Mouse (Mus musculus): Measurements from ENCODE around the gene Gpr157. TPM values are rescaled to one million over a fixed set of nuclear protein-coding genes. Genes with fewer than 3 reads are reported as not detected.
A peak's percentile ranks its signal among the peaks of the same experiment; 100 is the strongest.
"Not testable (repeated sequence)": the region's sequence is repeated elsewhere in the genome, so short reads cannot be mapped to it uniquely, and the experiment has no call there.

Gene Gpr157
- 1.4 and 1.5 TPM in 2 replicates for polyA plus RNA-seq (2014; fragmentation: Nextera tagmentation; extraction: Ambion mirVana)

GRCm38 (mm10) chr4:150087161-150087889 is at the start of gene Gpr157:
Gpr157 (plus strand) TSS chr4:150087365.
- Histone ChIP-seq H3K27ac (ENCODE audit: low read depth) (peak within 1 kb of the TSS; percentile 68; the same call in 1 of the 2 replicates), H3K4me2 (peak within 1 kb of the TSS; percentile 99), H3K9me3 (ENCODE audit: low read depth, low read length) (no peaks in the 10 kb centered on the region; the same call in 1 of the 2 replicates), H3K9ac (peak within 1 kb of the TSS; percentile 70), H3K36me3 (ENCODE audit: insufficient read depth) (no peaks in the 10 kb centered on the region), H3K4me3 (ENCODE audit: low read depth, low read length) (peak within 1 kb of the TSS; percentile 64), H3K27me3 (ENCODE audit: insufficient read depth, low read length) (peaks cover 5% of the 10 kb centered on the region; the same call in 1 of the 2 replicates), H3K4me1 (ENCODE audit: insufficient read depth) (no peaks in the 10 kb centered on the region)
- WGBS: 1% methylated on average over 49 of the region's 56 CpGs
- DNase-seq (peak; percentile 97), ATAC-seq (ENCODE audit: insufficient read depth) (peak; percentile 98)
- peak; percentile 50 for TF ChIP-seq CTCF (IDR thresholded peaks at IDR 0.05; ENCODE audit: low read depth)

- no peak for ATAC-seq (ENCODE audit: insufficient read depth)
- Histone ChIP-seq H3K9me3 (ENCODE audit: low read depth, low read length) (0 out of 2 replicates have a peak, but pooled peaks cover 1% of the 10 kb centered on the region), H3K36me3 (ENCODE audit: insufficient read depth) (no peaks in the 10 kb centered on the region), H3K4me2 (no peak overlapping the region), H3K4me3 (ENCODE audit: low read depth, low read length) (no peak overlapping the region), H3K27ac (ENCODE audit: low read depth) (no peak overlapping the region), H3K27me3 (ENCODE audit: insufficient read depth, low read length) (peaks cover 17% of the 10 kb centered on the region), H3K4me1 (ENCODE audit: insufficient read depth) (no peaks in the 10 kb centered on the region), H3K9ac (no peak overlapping the region)
- no peak for TF ChIP-seq CTCF (IDR thresholded peaks at IDR 0.05; ENCODE audit: low read depth)
- DNase-seq: no peak
- 80% methylated on average over 7 of the region's 7 CpGs for WGBS
Observed at GRCm38 (mm10) chr4:150038533-150038932, 48.6 kb upstream of the Gpr157 start.

- no peak for TF ChIP-seq CTCF (IDR thresholded peaks at IDR 0.05; ENCODE audit: low read depth)
- no peak for DNase-seq
- H3K4me3 ChIP-seq (ENCODE audit: low read depth, low read length): no peak overlapping the region
- H3K9ac ChIP-seq: no peak overlapping the region
- no peak overlapping the region for H3K4me2 ChIP-seq
- H3K36me3 ChIP-seq (ENCODE audit: insufficient read depth): no peaks in the 10 kb centered on the region
- no peaks in the 10 kb centered on the region for H3K4me1 ChIP-seq (ENCODE audit: insufficient read depth)
- ATAC-seq (ENCODE audit: insufficient read depth): no peak
- H3K27me3 ChIP-seq (ENCODE audit: insufficient read depth, low read length): peaks cover 1% of the 10 kb centered on the region; the same call in 1 of the 2 replicates
- H3K27ac ChIP-seq (ENCODE audit: low read depth): no peak overlapping the region
- 0 out of 2 replicates have a peak, but pooled peaks cover 2% of the 10 kb centered on the region for H3K9me3 ChIP-seq (ENCODE audit: low read depth, low read length)
- WGBS: 67% methylated on average over 9 of the region's 9 CpGs
Observed at GRCm38 (mm10) chr4:150040003-150040581, 47.1 kb upstream of the Gpr157 start.

GRCm38 (mm10) chr4:150040856-150041255 is 46.3 kb upstream of the Gpr157 start:
- WGBS: 71% methylated on average over 1 of the region's 1 CpGs

GRCm38 (mm10) chr4:150041346-150042110 is 45.6 kb upstream of the Gpr157 start:
- no peaks in the 10 kb centered on the region for H3K4me1 ChIP-seq (ENCODE audit: insufficient read depth)
- WGBS: 68% methylated on average over 10 of the region's 10 CpGs
- no peak overlapping the region for H3K27ac ChIP-seq (ENCODE audit: low read depth)
- H3K4me3 ChIP-seq (ENCODE audit: low read depth, low read length): no peak overlapping the region
- no peaks in the 10 kb centered on the region for H3K36me3 ChIP-seq (ENCODE audit: insufficient read depth)
- no peak for ATAC-seq (ENCODE audit: insufficient read depth)
- no peak for TF ChIP-seq CTCF (IDR thresholded peaks at IDR 0.05; ENCODE audit: low read depth)
- DNase-seq: no peak
- no peak overlapping the region for H3K9ac ChIP-seq
- H3K27me3 ChIP-seq (ENCODE audit: insufficient read depth, low read length): no peaks in the 10 kb centered on the region
- no peak overlapping the region for H3K4me2 ChIP-seq
- H3K9me3 ChIP-seq (ENCODE audit: low read depth, low read length): 0 out of 2 replicates have a peak, but pooled peaks cover 2% of the 10 kb centered on the region

More at GRCm38 (mm10) chr4:150040856-150041255, 46.3 kb upstream of the Gpr157 start:
- H3K9ac ChIP-seq; H3K27me3 ChIP-seq (ENCODE audit: insufficient read depth, low read length); H3K4me3 ChIP-seq (ENCODE audit: low read depth, low read length); H3K36me3 ChIP-seq (ENCODE audit: insufficient read depth); H3K27ac ChIP-seq (ENCODE audit: low read depth); DNase-seq; H3K9me3 ChIP-seq (ENCODE audit: low read depth, low read length); H3K4me2 ChIP-seq; H3K4me1 ChIP-seq (ENCODE audit: insufficient read depth); ATAC-seq (ENCODE audit: insufficient read depth): not testable (repeated sequence)

GRCm38 (mm10) chr4:150043591-150043990 is 43.6 kb upstream of the Gpr157 start:
- Histone ChIP-seq H3K4me3 (ENCODE audit: low read depth, low read length) (no peak overlapping the region), H3K36me3 (ENCODE audit: insufficient read depth) (no peaks in the 10 kb centered on the region), H3K4me2 (no peak overlapping the region), H3K9ac (no peak overlapping the region), H3K27ac (ENCODE audit: low read depth) (no peak overlapping the region), H3K4me1 (ENCODE audit: insufficient read depth) (0 out of 2 replicates have a peak, but pooled peaks cover 7% of the 10 kb centered on the region), H3K27me3 (ENCODE audit: insufficient read depth, low read length) (peaks cover 1% of the 10 kb centered on the region; the same call in 1 of the 2 replicates), H3K9me3 (ENCODE audit: low read depth, low read length) (0 out of 2 replicates have a peak, but pooled peaks cover 2% of the 10 kb centered on the region)
- ATAC-seq (ENCODE audit: insufficient read depth): no peak
- 91% methylated on average over 9 of the region's 9 CpGs for whole genome bisulfite sequencing
- TF ChIP-seq CTCF (IDR thresholded peaks at IDR 0.05; ENCODE audit: low read depth): no peak
- DNase-seq: no peak

All from lung, embryonic 14.5 days (tissue).